Mouse (Mus musculus): Measurements from ENCODE around the gene Dohh. TPM values are rescaled to one million over a fixed set of nuclear protein-coding genes. Genes with fewer than 3 reads are reported as not detected.

Gene Dohh
- polyA plus RNA-seq, 1 experiment from 2014 or later: 83.4 TPM

GRCm38 (mm10) chr10:81378553-81379182 lies 5.6 kb upstream of the Dohh start:
- no peaks in the 10 kb centered on the region for H3K9me3 ChIP-seq (replicated peaks; ENCODE audit: control insufficient read depth, low read length)
- under 1% methylated on average over 46 of the region's 46 CpGs for WGBS
- H3K4me1 ChIP-seq (ENCODE audit: control insufficient read depth, insufficient read depth, low read length): peaks cover 26% of the 10 kb centered on the region
- peak; percentile 94 for ATAC-seq (replicated peaks; ENCODE audit: extremely low read depth, insufficient read depth, low FRiP score)
- H3K36me3 ChIP-seq (ENCODE audit: control insufficient read depth, insufficient read depth): peaks cover 6% of the 10 kb centered on the region
- peak overlapping the region; percentile 76 for H3K4me2 ChIP-seq (ENCODE audit: low read depth, low read length)
- no peaks in the 10 kb centered on the region for H3K27me3 ChIP-seq (ENCODE audit: control insufficient read depth, insufficient read depth, low read length)
- H3K4me3 ChIP-seq (ENCODE audit: low read length): peak overlapping the region; percentile 86
- peak overlapping the region; percentile 78 for H3K27ac ChIP-seq (ENCODE audit: low read length)
- H3K9ac ChIP-seq (ENCODE audit: low read length): peak overlapping the region; percentile 73

GRCm38 (mm10) chr10:81379183-81379553 lies 5.1 kb upstream of the Dohh start:
- H3K4me3 ChIP-seq (ENCODE audit: low read length): peak overlapping the region; percentile 86
- peaks cover 4% of the 10 kb centered on the region for H3K36me3 ChIP-seq (ENCODE audit: control insufficient read depth, insufficient read depth)
- H3K4me1 ChIP-seq (ENCODE audit: control insufficient read depth, insufficient read depth, low read length): peaks cover 26% of the 10 kb centered on the region
- ATAC-seq (replicated peaks; ENCODE audit: extremely low read depth, insufficient read depth, low FRiP score): no peak
- no peaks in the 10 kb centered on the region for H3K27me3 ChIP-seq (ENCODE audit: control insufficient read depth, insufficient read depth, low read length)
- peak overlapping the region; percentile 73 for H3K9ac ChIP-seq (ENCODE audit: low read length)
- H3K4me2 ChIP-seq (ENCODE audit: low read depth, low read length): peak overlapping the region; percentile 76
- WGBS: 62% methylated on average over 3 of the region's 3 CpGs
- no peaks in the 10 kb centered on the region for H3K9me3 ChIP-seq (replicated peaks; ENCODE audit: control insufficient read depth, low read length)
- H3K27ac ChIP-seq (ENCODE audit: low read length): peak overlapping the region; percentile 78

- H3K4me3 ChIP-seq (ENCODE audit: low read length): no peak overlapping the region
- no peaks in the 10 kb centered on the region for H3K27me3 ChIP-seq (ENCODE audit: control insufficient read depth, insufficient read depth, low read length)
- no peak overlapping the region for H3K4me2 ChIP-seq (ENCODE audit: low read depth, low read length)
- ATAC-seq (replicated peaks; ENCODE audit: extremely low read depth, insufficient read depth, low FRiP score): no peak
- H3K9ac ChIP-seq (ENCODE audit: low read length): no peak overlapping the region
- 83% methylated on average over 6 of the region's 6 CpGs for WGBS
- peaks cover 26% of the 10 kb centered on the region for H3K4me1 ChIP-seq (ENCODE audit: control insufficient read depth, insufficient read depth, low read length)
- peaks cover 4% of the 10 kb centered on the region for H3K36me3 ChIP-seq (ENCODE audit: control insufficient read depth, insufficient read depth)
- H3K27ac ChIP-seq (ENCODE audit: low read length): no peak overlapping the region
- H3K9me3 ChIP-seq (replicated peaks; ENCODE audit: control insufficient read depth, low read length): no peaks in the 10 kb centered on the region
Observed at GRCm38 (mm10) chr10:81379809-81380378, 4.3 kb upstream of the Dohh start.

GRCm38 (mm10) chr10:81382039-81382438 lies 2.2 kb upstream of the Dohh start:
- Histone ChIP-seq H3K27me3 (ENCODE audit: control insufficient read depth, insufficient read depth, low read length) (no peaks in the 10 kb centered on the region), H3K4me2 (ENCODE audit: low read depth, low read length) (no peak overlapping the region), H3K36me3 (ENCODE audit: control insufficient read depth, insufficient read depth) (peaks cover 12% of the 10 kb centered on the region), H3K9me3 (replicated peaks; ENCODE audit: control insufficient read depth, low read length) (no peaks in the 10 kb centered on the region), H3K4me1 (ENCODE audit: control insufficient read depth, insufficient read depth, low read length) (peaks cover 23% of the 10 kb centered on the region), H3K9ac (ENCODE audit: low read length) (peak overlapping the region; percentile 19; the same call in 1 of the 2 replicates), H3K27ac (ENCODE audit: low read length) (peak overlapping the region; percentile 72), H3K4me3 (ENCODE audit: low read length) (no peak overlapping the region)
- no peak for ATAC-seq (replicated peaks; ENCODE audit: extremely low read depth, insufficient read depth, low FRiP score)
- 27% methylated on average over 5 of the region's 5 CpGs for WGBS

GRCm38 (mm10) chr10:81384605-81384982 lies 366 bp downstream of the Dohh start:
- Histone ChIP-seq H3K36me3 (ENCODE audit: control insufficient read depth, insufficient read depth) (peaks cover 25% of the 10 kb centered on the region), H3K9ac (ENCODE audit: low read length) (peak overlapping the region; percentile 82), H3K4me3 (ENCODE audit: low read length) (peak overlapping the region; percentile 82), H3K27me3 (ENCODE audit: control insufficient read depth, insufficient read depth, low read length) (no peaks in the 10 kb centered on the region), H3K27ac (ENCODE audit: low read length) (peak overlapping the region; percentile 83), H3K4me2 (ENCODE audit: low read depth, low read length) (peak overlapping the region; percentile 69), H3K4me1 (ENCODE audit: control insufficient read depth, insufficient read depth, low read length) (peaks cover 19% of the 10 kb centered on the region), H3K9me3 (replicated peaks; ENCODE audit: control insufficient read depth, low read length) (no peaks in the 10 kb centered on the region)
- ATAC-seq (replicated peaks; ENCODE audit: extremely low read depth, insufficient read depth, low FRiP score): peak; percentile 11; the same call in 1 of the 2 replicates
- WGBS: under 1% methylated on average over 19 of the region's 19 CpGs

GRCm38 (mm10) chr10:81385603-81386306 lies 1.5 kb downstream of the Dohh start:
- Histone ChIP-seq H3K27me3 (ENCODE audit: control insufficient read depth, insufficient read depth, low read length) (no peaks in the 10 kb centered on the region), H3K9me3 (replicated peaks; ENCODE audit: control insufficient read depth, low read length) (no peaks in the 10 kb centered on the region), H3K4me1 (ENCODE audit: control insufficient read depth, insufficient read depth, low read length) (peaks cover 21% of the 10 kb centered on the region), H3K4me3 (ENCODE audit: low read length) (no peak overlapping the region), H3K4me2 (ENCODE audit: low read depth, low read length) (no peak overlapping the region), H3K27ac (ENCODE audit: low read length) (no peak overlapping the region), H3K36me3 (ENCODE audit: control insufficient read depth, insufficient read depth) (peaks cover 25% of the 10 kb centered on the region), H3K9ac (ENCODE audit: low read length) (no peak overlapping the region)
- 75% methylated on average over 22 of the region's 22 CpGs for WGBS
- ATAC-seq (replicated peaks; ENCODE audit: extremely low read depth, insufficient read depth, low FRiP score): no peak

GRCm38 (mm10) chr10:81387716-81388115 lies 3.5 kb downstream of the Dohh start:
- no peak overlapping the region for H3K4me2 ChIP-seq (ENCODE audit: low read depth, low read length)

GRCm38 (mm10) chr10:81388505-81389055 lies 4.4 kb downstream of the Dohh start, which contains the start of gene Gm48552:
Gene Gm48552 (plus strand): TSS chr10:81389005.
- WGBS: 79% methylated on average over 5 of the region's 5 CpGs
- no peak within 1 kb of the TSS for H3K4me2 ChIP-seq (ENCODE audit: low read depth, low read length)
- H3K36me3 ChIP-seq (ENCODE audit: control insufficient read depth, insufficient read depth): peaks cover 25% of the 10 kb centered on the region
- no peak within 1 kb of the TSS for H3K27ac ChIP-seq (ENCODE audit: low read length)
- no peak within 1 kb of the TSS for H3K4me3 ChIP-seq (ENCODE audit: low read length)
- H3K9ac ChIP-seq (ENCODE audit: low read length): no peak within 1 kb of the TSS
- no peaks in the 10 kb centered on the region for H3K9me3 ChIP-seq (replicated peaks; ENCODE audit: control insufficient read depth, low read length)
- peaks cover 18% of the 10 kb centered on the region for H3K4me1 ChIP-seq (ENCODE audit: control insufficient read depth, insufficient read depth, low read length)
- H3K27me3 ChIP-seq (ENCODE audit: control insufficient read depth, insufficient read depth, low read length): no peaks in the 10 kb centered on the region
- no peak for ATAC-seq (replicated peaks; ENCODE audit: extremely low read depth, insufficient read depth, low FRiP score)

More at GRCm38 (mm10) chr10:81387716-81388115, 3.5 kb downstream of the Dohh start:
- Histone ChIP-seq H3K4me1 (ENCODE audit: control insufficient read depth, insufficient read depth, low read length) (peaks cover 13% of the 10 kb centered on the region), H3K9me3 (replicated peaks; ENCODE audit: control insufficient read depth, low read length) (no peaks in the 10 kb centered on the region), H3K27ac (ENCODE audit: low read length) (no peak overlapping the region), H3K9ac (ENCODE audit: low read length) (no peak overlapping the region), H3K4me3 (ENCODE audit: low read length) (no peak overlapping the region), H3K27me3 (ENCODE audit: control insufficient read depth, insufficient read depth, low read length) (no peaks in the 10 kb centered on the region), H3K36me3 (ENCODE audit: control insufficient read depth, insufficient read depth) (peaks cover 25% of the 10 kb centered on the region)
- 91% methylated on average over 20 of the region's 20 CpGs for WGBS
- ATAC-seq (replicated peaks; ENCODE audit: extremely low read depth, insufficient read depth, low FRiP score): no peak

- no peak overlapping the region for H3K4me2 ChIP-seq (ENCODE audit: low read depth, low read length)
- no peak for ATAC-seq (replicated peaks; ENCODE audit: extremely low read depth, insufficient read depth, low FRiP score)
- H3K36me3 ChIP-seq (ENCODE audit: control insufficient read depth, insufficient read depth): peaks cover 25% of the 10 kb centered on the region
- no peaks in the 10 kb centered on the region for H3K9me3 ChIP-seq (replicated peaks; ENCODE audit: control insufficient read depth, low read length)
- H3K9ac ChIP-seq (ENCODE audit: low read length): no peak overlapping the region
- no peak overlapping the region for H3K4me3 ChIP-seq (ENCODE audit: low read length)
- H3K27ac ChIP-seq (ENCODE audit: low read length): no peak overlapping the region
- WGBS: 40% methylated on average over 3 of the region's 3 CpGs
- no peaks in the 10 kb centered on the region for H3K27me3 ChIP-seq (ENCODE audit: control insufficient read depth, insufficient read depth, low read length)
- peaks cover 21% of the 10 kb centered on the region for H3K4me1 ChIP-seq (ENCODE audit: control insufficient read depth, insufficient read depth, low read length)
Observed at GRCm38 (mm10) chr10:81389373-81389772, 5.1 kb downstream of the Dohh start.
